Mouse (Mus musculus): ENCODE measurements around the gene Gm20388. TPM values are rescaled to one million over a fixed set of nuclear protein-coding genes. Genes with fewer than 3 reads are reported as not detected.

The Gm20388 gene
- total and polyA plus RNA-seq, 2 experiments from 2014 or later, result 51.3 TPM; not detected in 1

DNA sequence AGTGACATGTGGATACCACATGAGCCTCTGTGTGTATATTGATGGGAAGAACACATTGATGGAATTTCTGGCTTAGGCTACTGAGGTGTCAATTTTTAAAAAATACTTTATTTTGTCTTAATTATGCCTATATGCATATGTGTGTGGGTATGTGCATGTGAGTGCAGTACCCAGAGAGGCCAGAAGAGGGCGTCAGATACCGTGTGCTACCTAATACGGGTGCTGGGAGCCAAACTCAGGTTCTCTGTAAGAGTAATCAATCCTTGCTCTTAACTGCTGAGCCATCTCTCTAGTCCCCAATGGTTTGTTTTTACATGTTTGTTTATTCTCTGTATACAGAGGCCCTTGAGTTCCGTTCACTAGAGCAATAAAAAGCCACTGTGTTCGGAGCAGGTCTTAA is 337.0 kb downstream of the Gm20388 start:
- H3K27ac ChIP-seq (ENCODE audit: low read depth, low read length), result no peak overlapping the region
- no peaks in the 10 kb centered on the region for H3K4me1 ChIP-seq (ENCODE audit: insufficient read depth)
- peak; percentile 48 for TF ChIP-seq CTCF (IDR thresholded peaks at IDR 0.05; ENCODE audit: low read depth)
- H3K4me3 ChIP-seq (ENCODE audit: low read depth, low read length), result no peak overlapping the region
- no peaks in the 10 kb centered on the region for H3K27me3 ChIP-seq (ENCODE audit: insufficient read depth, low read length)
- H3K9me3 ChIP-seq (ENCODE audit: low read length), result no peaks in the 10 kb centered on the region
- H3K4me2 ChIP-seq (ENCODE audit: low read depth), result no peak overlapping the region
- 84% methylated on average over 5 of the region's 5 CpGs for WGBS
- H3K9ac ChIP-seq, result no peak overlapping the region
- no peaks in the 10 kb centered on the region for H3K36me3 ChIP-seq (ENCODE audit: insufficient read depth)
- DNase-seq (no peak), ATAC-seq (no peak)

DNA sequence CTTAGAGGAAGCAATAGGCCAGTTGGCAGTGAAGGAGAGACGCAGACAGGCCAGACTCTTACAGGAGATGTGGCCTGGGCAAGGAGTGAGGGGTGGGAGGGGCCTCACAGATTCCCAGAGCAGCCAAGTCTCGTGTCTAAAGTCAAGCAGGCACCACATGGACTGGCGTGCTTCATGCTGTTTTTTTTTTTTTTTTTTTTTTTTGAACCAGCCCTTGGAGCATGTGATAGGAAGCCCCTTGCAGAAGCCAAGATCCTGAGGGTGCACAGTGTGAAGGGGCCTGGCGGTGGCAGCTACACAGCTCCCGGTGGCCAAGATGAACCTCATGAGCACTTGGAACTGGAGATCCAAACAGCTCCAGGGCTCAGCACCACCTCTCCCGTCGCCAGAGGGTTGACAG is 337.4 kb downstream of the Gm20388 start:
- ATAC-seq (peak; percentile 86), DNase-seq (no peak)
- no peak overlapping the region for H3K4me3 ChIP-seq (ENCODE audit: low read depth, low read length)
- H3K9me3 ChIP-seq (ENCODE audit: low read length), result no peaks in the 10 kb centered on the region
- 71% methylated on average over 7 of the region's 7 CpGs for WGBS
- TF ChIP-seq CTCF (IDR thresholded peaks at IDR 0.05; ENCODE audit: low read depth), result no peak
- no peaks in the 10 kb centered on the region for H3K36me3 ChIP-seq (ENCODE audit: insufficient read depth)
- no peak overlapping the region for H3K9ac ChIP-seq
- H3K27ac ChIP-seq (ENCODE audit: low read depth, low read length), result no peak overlapping the region
- H3K4me2 ChIP-seq (ENCODE audit: low read depth), result no peak overlapping the region
- H3K4me1 ChIP-seq (ENCODE audit: insufficient read depth), result no peaks in the 10 kb centered on the region
- H3K27me3 ChIP-seq (ENCODE audit: insufficient read depth, low read length), result no peaks in the 10 kb centered on the region

DNA sequence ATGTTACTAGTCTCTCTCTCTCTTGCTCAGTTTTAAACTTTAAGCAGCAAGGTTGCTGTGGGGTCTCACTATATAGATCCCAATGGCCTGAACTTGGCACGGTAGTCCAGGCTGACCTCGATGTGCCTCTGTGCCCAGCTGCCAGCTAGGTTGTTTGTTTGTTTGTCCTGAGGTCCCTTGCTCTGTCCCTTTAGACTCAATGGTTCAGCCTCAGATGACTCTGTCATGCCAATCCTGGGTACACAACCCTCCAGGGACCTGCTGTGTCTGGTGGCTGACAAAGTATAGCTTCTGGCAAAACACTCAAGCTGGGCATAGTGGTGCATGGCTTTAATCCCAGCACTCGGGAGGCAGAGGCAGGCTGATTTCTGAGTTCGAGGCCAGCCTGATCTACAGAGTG is 337.8 kb downstream of the Gm20388 start:
- TF ChIP-seq CTCF (IDR thresholded peaks at IDR 0.05; ENCODE audit: low read depth), result no peak
- Histone ChIP-seq H3K4me3 (ENCODE audit: low read depth, low read length) (no peak overlapping the region), H3K36me3 (ENCODE audit: insufficient read depth) (no peaks in the 10 kb centered on the region), H3K27me3 (ENCODE audit: insufficient read depth, low read length) (no peaks in the 10 kb centered on the region), H3K4me2 (ENCODE audit: low read depth) (no peak overlapping the region), H3K9ac (no peak overlapping the region), H3K4me1 (ENCODE audit: insufficient read depth) (no peaks in the 10 kb centered on the region), H3K9me3 (ENCODE audit: low read length) (no peaks in the 10 kb centered on the region), H3K27ac (ENCODE audit: low read depth, low read length) (no peak overlapping the region)
- ATAC-seq (no peak), DNase-seq (no peak)
- 95% methylated on average over 4 of the region's 4 CpGs for WGBS

DNA sequence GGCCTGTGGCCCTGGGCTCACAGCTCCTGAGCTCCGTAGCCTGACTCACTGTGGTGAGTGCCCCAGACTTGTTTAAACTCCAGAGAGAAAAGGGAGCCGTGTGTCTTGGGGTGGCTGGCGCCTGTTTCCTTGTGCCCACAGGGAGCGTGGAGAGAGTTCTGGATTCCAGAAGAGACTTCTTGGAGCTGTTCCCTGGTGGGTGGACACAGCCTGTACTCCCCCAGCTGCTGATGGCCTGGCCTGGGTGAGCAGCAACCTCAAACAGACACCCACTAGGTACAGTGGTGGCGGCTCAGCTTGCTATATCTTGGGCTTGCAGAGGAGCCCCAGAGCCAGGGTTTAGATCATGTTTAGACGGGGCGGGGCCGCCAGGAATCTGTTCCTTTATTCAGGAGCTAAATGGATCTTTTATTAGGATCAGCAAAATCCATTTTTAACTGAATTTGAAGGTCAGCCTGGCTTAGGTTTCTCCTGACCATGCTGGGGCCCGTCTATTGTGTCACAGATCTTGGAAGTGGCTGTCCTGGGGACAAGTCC is 339.2 kb downstream of the Gm20388 start:
- no peak for ATAC-seq
- no peaks in the 10 kb centered on the region for H3K27me3 ChIP-seq (ENCODE audit: insufficient read depth, low read length)
- no peaks in the 10 kb centered on the region for H3K9me3 ChIP-seq (ENCODE audit: low read length)
- H3K27ac ChIP-seq (ENCODE audit: low read depth, low read length), result no peak overlapping the region
- no peak for DNase-seq
- no peak overlapping the region for H3K4me3 ChIP-seq (ENCODE audit: low read depth, low read length)
- 79% methylated on average over 9 of the region's 9 CpGs for WGBS
- no peak overlapping the region for H3K4me2 ChIP-seq (ENCODE audit: low read depth)
- TF ChIP-seq CTCF (IDR thresholded peaks at IDR 0.05; ENCODE audit: low read depth), result no peak
- no peak overlapping the region for H3K9ac ChIP-seq
- no peaks in the 10 kb centered on the region for H3K36me3 ChIP-seq (ENCODE audit: insufficient read depth)
- no peaks in the 10 kb centered on the region for H3K4me1 ChIP-seq (ENCODE audit: insufficient read depth)

DNA sequence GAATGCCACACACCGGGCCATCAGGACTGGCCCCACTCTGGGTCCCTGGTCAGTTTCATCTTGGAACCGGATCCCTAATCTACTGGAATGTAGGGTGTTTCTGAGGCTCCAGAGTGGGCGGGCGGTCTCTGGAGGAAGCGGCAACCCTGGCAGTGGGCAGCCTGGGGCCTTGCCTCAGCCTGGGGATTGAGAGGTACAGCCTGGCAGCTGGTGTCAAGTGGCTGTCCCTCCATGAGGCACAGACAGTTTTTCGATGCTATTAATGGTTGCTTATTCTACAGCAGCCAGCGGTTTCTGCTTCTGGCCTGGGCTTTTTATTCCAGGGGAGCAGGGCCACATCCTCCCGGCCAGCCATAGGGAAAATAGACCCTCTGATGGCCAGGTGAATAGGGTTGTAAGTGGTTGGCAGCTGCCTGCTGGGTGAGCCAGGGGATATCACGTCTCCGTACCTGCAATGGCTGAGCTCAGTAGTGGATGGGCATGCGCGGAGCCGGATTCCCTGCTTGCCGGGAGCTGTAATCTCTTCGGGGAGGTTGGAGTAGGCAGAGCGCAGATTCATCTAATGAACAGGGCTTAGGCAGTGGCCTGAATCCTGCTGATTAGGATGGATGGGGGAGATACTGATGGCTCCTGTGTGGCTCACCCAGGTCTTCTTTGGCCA is 340.2 kb downstream of the Gm20388 start:
- Histone ChIP-seq H3K9ac (no peak overlapping the region), H3K27ac (ENCODE audit: low read depth, low read length) (0 out of 2 replicates have a peak overlapping the region, but pooled peaks have one; percentile 41), H3K27me3 (ENCODE audit: insufficient read depth, low read length) (no peaks in the 10 kb centered on the region), H3K36me3 (ENCODE audit: insufficient read depth) (no peaks in the 10 kb centered on the region), H3K9me3 (ENCODE audit: low read length) (no peaks in the 10 kb centered on the region), H3K4me2 (ENCODE audit: low read depth) (no peak overlapping the region), H3K4me1 (ENCODE audit: insufficient read depth) (no peaks in the 10 kb centered on the region), H3K4me3 (ENCODE audit: low read depth, low read length) (no peak overlapping the region)
- peak; percentile 59 for ATAC-seq
- no peak for TF ChIP-seq CTCF (IDR thresholded peaks at IDR 0.05; ENCODE audit: low read depth)
- WGBS, result 61% methylated on average over 16 of the region's 16 CpGs
- no peak for DNase-seq

DNA sequence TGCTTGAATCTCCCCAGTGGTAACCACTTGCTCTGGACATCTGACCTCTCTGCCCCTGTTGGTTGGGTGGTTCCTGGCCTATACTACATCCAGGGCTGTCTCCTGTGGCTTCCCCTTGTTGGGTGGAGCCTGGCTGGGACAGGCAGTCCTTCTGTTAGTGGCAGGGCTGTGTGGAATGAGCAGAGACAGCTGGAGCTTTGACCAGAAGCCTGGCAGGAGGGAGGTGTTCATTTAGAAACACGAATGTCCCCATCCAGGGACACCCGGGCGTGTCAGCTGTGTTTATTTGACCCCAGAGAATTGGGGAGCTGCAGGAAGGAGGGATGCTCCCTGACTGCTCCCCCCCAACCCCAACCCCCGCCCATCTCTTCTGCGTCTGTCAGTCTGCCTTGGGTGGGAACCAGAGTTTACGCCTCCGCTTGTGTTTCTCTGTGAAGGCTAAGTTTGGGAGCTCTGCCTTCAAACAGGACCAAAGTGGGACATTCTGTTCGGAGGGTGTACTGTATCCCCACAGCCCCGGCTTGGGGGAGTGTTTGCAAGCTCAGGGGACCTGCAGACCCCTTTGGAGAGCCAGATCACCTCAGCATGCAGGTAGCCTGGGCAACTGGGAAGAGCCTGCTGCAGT is 340.9 kb downstream of the Gm20388 start:
- DNase-seq, result no peak
- no peak; the same call in 1 of the 2 replicates for ATAC-seq
- H3K27me3 ChIP-seq (ENCODE audit: insufficient read depth, low read length), result no peaks in the 10 kb centered on the region
- no peaks in the 10 kb centered on the region for H3K9me3 ChIP-seq (ENCODE audit: low read length)
- 65% methylated on average over 9 of the region's 9 CpGs for WGBS
- TF ChIP-seq CTCF (IDR thresholded peaks at IDR 0.05; ENCODE audit: low read depth), result no peak
- H3K4me1 ChIP-seq (ENCODE audit: insufficient read depth), result no peaks in the 10 kb centered on the region
- no peak overlapping the region for H3K4me2 ChIP-seq (ENCODE audit: low read depth)
- no peak overlapping the region for H3K9ac ChIP-seq
- H3K36me3 ChIP-seq (ENCODE audit: insufficient read depth), result no peaks in the 10 kb centered on the region
- H3K27ac ChIP-seq (ENCODE audit: low read depth, low read length), result no peak overlapping the region
- no peak overlapping the region for H3K4me3 ChIP-seq (ENCODE audit: low read depth, low read length)

DNA sequence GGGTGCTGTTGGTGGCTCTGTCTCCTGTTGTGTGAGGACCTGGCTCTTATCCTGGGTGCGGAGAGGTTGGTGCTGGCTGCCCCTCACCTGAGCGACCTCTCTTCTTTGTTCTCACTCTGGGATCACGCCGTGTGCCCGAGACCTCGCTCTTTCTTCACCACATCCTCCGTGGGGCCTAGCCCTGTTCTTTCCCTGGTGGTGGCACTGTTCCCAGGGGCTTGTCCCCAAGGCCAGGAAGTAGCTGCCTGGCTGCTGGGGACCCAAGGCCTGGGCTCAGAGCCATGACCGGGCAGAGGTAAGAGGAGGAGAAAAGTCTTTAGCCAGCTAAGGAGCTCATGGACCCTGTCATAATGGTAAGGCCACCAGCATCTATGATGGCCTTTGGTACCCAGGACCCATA is 343.0 kb downstream of the Gm20388 start:
- Histone ChIP-seq H3K9me3 (ENCODE audit: low read length) (no peaks in the 10 kb centered on the region), H3K4me3 (ENCODE audit: low read depth, low read length) (no peak overlapping the region), H3K36me3 (ENCODE audit: insufficient read depth) (no peaks in the 10 kb centered on the region), H3K27ac (ENCODE audit: low read depth, low read length) (no peak overlapping the region), H3K9ac (no peak overlapping the region), H3K27me3 (ENCODE audit: insufficient read depth, low read length) (no peaks in the 10 kb centered on the region), H3K4me1 (ENCODE audit: insufficient read depth) (no peaks in the 10 kb centered on the region), H3K4me2 (ENCODE audit: low read depth) (no peak overlapping the region)
- ATAC-seq (no peak), DNase-seq (no peak)
- 78% methylated on average over 8 of the region's 8 CpGs for WGBS
- TF ChIP-seq CTCF (IDR thresholded peaks at IDR 0.05; ENCODE audit: low read depth), result no peak

Data from forebrain, postnatal 0 days (tissue).